Mouse (Mus musculus): Measurements from ENCODE around the gene Psme2. TPM values are rescaled to one million over a fixed set of nuclear protein-coding genes. Genes with fewer than 3 reads are reported as not detected.

The Psme2 gene
- total RNA-seq, 4 experiments from 2014 or later, result 325 to 423 (median 363) TPM

DNA sequence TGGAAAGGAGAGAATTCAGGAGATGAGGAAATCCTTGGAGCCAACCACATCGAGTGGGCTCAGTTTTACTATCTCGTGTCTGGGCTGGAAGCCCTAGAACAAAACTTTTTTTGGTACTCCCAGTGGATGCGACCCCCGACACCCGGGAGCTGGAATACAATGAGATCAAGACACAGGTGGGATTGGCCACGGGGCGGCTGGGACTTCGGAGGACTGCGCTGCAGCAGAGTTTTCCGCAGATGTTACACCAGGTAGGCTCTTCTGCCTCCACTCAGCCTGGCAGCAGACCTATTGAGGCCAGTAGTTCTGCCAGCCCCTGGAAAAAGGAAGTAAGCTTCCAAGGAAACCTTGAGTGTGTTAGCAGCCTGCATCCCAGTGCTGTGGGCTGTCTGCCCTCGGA lies 27.7 kb downstream of the Psme2 start:
- no peak for DNase-seq

DNA sequence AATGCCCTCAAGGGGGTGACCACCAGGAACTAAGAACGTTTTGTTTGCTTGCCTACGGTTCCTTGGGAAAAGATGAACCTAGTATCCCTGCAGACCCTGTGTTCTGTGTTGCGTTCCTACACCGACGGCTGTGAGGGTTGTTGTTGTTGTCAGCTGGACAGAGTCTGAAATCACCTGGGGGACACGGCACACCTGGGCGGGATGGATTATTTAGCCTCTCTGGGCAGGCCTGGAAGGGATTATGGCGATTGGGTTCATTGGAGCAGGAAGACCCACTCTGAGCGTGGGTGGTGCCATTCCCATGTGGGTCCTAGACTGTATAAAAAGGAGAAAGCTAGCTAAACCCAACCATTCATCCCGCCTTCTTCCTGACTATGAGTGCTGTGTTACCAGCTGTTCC lies 29.1 kb downstream of the Psme2 start:
- DNase-seq, result no peak

DNA sequence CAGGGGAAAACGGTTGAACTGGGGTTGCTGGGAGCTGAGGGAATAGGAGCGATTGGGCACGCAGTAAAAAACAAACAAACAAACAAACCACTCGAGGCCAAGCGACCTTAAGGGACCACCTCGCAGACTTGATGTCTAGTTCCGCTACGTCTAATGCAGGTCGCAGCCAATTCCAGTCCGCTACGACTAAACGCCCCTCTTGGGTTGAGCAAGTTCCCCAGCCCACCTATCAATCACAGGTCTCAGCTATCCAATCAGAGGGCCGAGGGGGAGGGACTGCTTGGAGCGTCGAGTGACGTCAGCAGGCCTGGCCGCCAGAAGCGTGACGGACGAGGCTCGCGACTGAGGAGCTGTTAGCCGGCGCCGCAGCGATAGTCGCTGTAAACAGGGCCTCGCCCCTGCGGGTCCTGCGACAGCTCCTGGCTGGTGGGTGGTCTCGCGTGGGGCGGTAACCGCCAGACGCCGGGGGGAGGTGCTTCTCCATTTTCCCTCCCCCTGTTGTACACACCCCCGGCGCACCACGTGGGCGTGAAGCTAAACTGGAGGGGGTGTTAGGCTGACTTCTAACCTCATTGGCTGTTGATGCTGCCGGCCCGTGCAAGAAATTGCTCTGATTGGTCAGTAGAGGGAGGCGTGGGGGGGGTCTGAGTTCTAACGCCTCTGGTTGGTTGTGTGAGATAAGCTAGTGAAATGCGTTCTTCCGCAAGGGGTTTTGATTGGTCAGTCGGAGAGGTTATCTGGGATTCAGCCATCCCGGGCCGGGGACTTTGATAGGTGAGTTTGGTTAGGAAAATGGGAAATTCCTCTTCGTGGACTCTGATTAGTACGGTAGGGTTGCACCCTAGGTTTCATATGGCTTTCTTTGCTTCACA lies 30.5 kb downstream of the Psme2 start, which contains the start of gene A730061H03Rik:
A730061H03Rik (minus strand) TSS at position 205 of the 872 bp plus-strand sequence.
- peak; percentile 99 for DNase-seq

DNA sequence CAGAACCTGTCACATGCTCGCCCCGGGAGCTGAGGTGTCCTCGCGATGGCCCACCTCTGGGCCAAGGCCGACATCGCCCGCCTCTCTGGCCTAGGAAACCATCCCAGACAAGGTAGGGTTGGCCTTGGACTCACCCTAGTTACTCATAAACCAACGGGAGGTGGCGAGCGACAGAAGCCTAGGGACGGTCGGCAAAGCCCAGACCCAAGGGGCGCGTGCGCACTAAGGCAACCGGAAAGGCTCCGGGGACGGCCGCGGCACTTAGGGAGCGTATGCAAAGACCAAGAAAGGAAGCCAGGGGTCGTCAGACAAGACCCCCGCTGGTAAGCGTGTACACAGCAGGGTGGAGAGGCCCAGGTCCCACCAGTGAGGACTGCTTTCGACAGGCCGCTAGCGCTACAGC lies 31.1 kb downstream of the Psme2 start, which contains the start of gene Dcaf11:
Dcaf11 (plus strand) TSS at position 208 of the 403 bp plus-strand sequence.
- DNase-seq, result peak; percentile 93

DNA sequence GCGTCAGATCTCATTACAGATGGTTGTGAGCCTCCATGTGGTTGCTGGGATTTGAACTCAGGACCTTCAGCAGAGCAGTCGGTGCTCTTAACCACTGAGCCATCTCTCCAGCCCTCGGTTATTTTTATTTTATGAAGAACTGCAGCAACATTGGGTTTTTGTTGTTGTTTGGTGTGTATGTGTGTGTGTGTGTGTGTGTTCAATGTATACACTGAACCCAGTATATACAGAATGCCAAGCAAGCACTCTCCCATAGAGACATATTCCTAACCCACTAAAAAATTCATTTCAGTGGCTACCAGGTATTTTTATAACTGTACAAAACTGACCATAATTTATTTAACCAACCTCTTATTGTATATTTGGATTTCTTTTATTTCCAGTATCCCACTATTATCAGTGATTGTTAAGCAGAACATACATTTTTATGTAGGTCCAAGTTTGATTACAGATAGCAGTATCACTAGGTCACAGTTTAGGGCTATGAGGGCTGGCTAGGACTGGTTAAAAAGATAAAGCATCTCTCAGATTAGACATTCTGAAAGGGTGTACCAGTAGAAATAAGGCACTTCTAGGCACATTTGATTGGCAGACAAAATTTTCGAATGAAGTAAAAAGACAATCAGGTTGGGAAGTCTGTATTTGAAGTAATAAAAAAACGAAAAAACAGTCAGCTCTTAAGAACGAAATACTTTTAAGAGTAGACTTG lies 32.0 kb downstream of the Psme2 start:
- DNase-seq, result no peak

DNA sequence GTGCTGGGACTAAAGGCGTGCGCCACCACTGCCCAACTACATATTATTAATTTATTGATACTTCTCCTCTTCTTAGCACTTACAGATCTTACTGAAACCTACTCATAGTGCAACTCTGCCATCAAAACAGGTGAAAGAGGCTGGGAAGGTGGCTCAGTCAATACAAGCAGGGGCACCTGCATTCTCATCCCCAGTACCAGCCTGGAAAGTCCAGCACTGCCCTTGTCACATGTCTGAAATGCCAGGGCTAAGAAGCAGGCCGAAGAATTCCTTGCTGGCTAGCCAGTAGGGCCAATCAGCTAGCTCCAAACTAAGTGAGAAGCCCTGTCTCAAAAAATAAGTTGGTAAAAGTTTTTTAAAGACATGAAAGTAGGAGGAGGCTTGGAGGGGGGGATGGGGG lies 33.3 kb downstream of the Psme2 start:
- no peak for DNase-seq

DNA sequence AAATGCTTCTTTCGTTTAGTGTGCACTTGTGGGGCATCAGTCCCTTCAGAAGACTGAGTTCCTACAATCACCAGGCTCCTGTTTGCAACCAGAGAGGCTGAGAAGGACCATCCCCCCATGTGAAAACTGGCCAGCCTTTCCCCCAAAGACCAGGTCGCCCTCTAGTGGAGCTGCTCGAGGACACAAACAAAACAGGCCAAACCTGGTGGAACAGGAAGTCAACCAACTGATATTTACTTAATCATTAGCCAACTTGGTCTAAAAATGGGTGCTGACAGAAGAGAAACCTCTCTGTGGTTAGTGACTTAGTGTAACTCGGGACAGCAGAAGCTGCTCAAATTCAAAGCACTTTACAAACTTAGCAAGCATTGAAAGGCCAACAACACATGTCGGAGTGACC lies 33.9 kb downstream of the Psme2 start:
- peak; percentile 66 for DNase-seq

DNA sequence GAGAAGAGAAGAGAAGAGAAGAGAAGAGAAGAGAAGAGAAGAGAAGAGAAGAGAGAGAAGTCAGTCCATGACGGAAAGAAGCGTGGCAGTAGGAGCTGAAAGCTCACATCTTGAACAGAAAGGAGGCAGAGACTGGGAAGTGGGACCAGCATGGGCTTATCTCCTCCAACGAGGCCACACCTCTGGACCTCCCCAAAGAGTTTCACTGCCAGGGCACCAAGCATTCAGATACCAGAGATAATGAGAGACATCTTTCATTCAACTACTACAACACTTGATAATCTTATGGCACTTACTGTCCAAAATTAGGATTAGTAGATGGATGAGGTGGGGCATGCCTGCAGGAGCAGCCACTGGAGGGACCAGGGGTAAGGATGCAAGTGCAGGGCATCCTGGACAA lies 35.1 kb downstream of the Psme2 start:
- no peak for DNase-seq

DNA sequence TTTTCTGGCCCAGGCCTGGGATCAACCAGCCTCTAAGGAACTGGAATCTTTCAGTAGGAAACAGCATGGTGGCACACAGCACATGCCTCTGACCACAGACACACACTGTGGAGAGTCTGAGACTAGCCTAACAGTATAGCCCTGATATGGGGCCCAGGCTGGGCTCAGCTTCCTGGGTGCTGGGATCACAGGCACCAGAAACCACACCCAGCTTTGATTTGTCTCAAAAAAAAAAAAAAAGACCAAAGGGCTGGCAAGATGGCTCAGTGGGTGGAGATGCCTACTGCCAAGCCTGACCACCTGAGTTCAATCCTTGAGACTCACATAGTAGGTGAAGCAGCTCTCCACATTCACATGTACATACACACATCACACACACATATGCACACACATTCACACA lies 36.3 kb downstream of the Psme2 start:
- no peak for DNase-seq

DNA sequence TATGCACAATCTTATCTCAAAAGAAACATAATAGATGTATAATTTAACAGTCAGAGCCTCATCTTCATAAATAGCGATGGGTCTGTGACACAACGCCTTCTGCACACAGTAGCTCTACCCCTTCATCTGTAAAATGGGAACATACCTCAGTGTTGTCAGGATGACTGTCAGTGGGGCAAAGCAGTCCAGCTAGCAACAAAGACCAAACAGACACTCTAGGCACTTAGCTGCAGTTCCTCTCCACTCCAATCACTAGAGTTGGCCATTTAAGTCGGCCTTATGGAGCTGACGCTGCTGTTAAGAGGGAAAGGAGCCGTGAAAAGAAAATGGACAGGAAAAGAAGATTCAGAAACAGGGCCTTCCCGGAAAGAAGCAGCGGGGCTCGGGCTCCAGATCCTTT lies 39.1 kb downstream of the Psme2 start:
- DNase-seq, result no peak

DNA sequence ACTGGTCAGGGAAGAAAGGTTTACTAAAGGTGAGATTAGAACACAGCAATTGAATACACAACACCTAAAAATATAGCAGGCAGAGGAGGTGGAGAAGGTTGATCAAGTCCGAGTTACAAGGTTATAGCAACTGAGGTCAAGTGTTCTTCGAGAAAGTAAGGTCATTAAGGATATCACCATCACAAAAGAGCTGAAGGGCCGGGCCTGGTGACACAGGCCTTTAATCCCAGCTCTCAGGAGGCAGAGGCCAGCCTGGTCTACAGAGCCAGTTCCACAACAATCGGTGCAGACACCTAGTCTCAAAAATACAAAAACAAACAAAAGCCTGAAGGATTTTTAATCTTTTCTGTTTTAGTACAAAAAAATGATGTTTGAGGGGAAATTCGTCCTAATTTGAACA lies 39.6 kb downstream of the Psme2 start:
- DNase-seq, result no peak

DNA sequence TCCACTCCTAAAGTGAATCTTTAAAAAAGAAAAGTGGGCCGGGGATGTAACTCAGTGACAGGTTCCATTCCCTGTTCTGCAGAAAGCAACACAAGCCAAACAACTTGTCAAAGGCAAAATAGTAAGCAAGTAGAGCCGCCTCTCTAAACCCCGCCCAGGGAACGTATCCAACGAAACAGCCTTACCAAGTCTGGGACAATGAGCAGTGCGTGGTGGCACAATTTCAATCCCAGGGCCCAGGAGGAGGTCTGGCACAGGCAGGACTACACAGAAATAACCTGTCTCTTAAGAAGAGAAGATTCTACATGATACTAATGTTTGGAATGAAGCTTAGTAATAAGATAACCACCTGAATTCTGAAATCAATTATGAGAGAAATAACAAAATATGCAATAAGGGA lies 40.7 kb downstream of the Psme2 start:
- DNase-seq, result no peak

DNA sequence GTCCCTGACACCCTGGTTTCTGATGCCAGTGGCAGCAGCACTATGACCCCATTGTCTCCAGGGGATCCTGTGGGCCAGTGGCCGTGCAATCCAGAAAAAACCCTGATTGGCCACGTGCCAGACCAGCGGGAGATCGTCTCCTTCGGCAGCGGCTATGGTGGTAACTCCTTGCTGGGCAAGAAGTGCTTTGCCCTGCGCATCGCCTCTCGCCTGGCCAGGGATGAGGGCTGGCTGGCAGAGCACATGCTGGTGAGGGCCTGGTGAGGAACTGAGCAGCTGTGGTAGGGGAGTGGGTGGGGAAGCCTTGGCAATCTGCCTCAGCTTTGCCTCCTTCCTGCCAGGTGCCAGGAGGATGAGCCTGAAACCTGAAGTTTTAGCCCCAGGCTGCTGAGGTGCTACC lies 46.6 kb downstream of the Psme2 start:
- no peak for DNase-seq

DNA sequence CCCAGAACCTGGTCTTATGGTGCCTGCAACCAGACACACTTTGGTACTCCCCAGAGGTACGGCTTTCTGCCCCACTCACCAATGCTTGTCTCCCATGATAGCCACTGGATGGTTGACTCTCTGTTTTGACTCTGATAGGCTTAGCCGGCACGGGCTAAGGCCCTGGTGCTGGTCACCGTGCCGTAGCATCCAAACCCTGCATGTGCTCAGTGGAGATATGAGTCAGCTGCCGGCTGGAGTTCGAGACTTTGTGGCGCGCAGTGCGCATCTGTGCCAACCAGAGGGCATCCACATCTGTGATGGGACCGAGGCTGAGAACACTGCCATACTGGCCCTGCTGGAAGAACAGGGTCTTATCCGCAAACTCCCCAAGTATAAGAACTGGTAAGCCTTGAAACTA lies 48.6 kb downstream of the Psme2 start:
- DNase-seq, result no peak

DNA sequence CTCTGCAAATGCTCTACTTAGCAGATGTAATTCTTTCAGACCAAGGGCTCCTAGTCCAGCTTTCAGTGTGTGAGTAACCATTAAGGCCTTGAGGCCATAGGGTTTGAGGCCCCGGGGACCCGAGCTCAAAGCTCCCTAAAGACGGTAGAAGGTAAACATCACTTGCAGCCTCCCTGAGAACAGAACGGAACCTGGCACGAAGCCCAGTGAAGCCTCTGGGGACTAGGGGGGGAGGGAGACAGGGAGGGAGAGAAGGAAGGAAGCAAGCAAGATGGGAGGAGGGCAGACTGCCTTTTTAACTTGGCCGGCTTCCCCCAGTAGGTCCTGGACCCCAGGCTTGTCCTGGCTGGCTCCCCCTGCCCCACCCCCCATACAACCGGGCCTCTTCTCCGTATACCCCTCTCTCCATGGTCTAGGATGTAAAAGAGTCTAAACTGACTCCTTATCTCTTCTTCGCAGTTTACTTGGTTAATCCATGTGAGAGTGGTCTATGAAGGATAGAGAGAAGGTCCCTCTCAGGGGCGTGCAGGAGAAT lies 50.1 kb downstream of the Psme2 start:
- DNase-seq, result peak; percentile 71

DNA sequence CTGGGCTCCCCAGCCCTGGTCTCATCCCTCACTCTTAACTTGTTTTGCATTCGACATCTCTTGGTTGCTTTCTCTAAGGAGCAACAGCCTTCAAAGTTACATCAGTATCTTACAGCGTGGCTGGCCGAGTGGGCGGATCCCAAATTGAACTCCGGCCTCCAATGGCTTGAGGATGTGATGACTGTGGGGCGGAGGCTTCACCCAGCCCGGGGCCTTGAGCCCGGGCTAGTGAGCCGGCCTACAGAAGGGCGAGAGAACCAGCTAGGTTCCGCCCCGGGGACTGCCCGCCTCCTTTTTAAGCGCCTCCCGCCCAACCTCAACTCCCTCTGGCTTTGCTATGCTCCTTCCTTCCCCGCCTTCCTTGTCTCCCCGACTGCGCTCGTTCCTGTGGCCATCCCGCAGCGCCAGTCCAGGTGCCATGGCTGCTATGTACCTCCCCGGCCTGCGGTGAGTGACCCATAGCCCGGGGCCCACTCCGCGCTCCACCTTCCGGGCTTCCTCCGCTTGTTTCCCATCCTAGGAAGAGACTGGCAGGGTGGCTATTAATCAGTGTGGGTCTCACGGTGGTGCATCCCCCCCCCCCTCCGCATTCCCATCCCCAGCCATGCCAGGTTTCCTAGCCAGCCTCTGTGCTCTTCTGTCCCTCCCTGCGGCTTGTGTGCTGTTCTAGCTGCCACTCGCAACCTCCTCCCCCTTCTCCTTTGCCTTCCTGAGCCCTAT lies 50.7 kb downstream of the Psme2 start, which contains the start of gene Pck2:
Pck2 (plus strand) TSS at position 200 of the 720 bp plus-strand sequence.
- DNase-seq, result peak; percentile 93

Other genes starting within 250 kb of the Psme2 start
- 10 to 100 TPM; 51.9 to 72.7 (median 66.9) TPM for gene Dhrs4, start 112.4 kb downstream of the Psme2 start, total RNA-seq (2022)
- 10 to 100 TPM in 2 of 4 experiments, 1 to 10 TPM in 2; 5.7 to 14.0 (median 8.6) TPM for gene Carmil3, start 100.5 kb downstream of the Psme2 start, total RNA-seq (2022)
- gene Cpne6, start 80.7 kb downstream of the Psme2 start, total RNA-seq (2022), result under 1 TPM; 0.09 to 0.35 (median 0.27) TPM
- gene Nrl, start 66.1 kb downstream of the Psme2 start, total RNA-seq (2022), result not detected
- 10 to 100 TPM; 36.5 to 44.6 (median 40.6) TPM for gene Pck2, start 50.8 kb downstream of the Psme2 start, total RNA-seq (2022)
- 100 to 1,000 TPM; 146 to 159 (median 158) TPM for gene Dcaf11, start 31.1 kb downstream of the Psme2 start, total RNA-seq (2022)
- 1 to 10 TPM in 1 of 4 experiments, under 1 TPM in 2, not detected in 1; 0.70 to 1.2 (median 0.81) TPM for gene A730061H03Rik, start 30.7 kb downstream of the Psme2 start, total RNA-seq (2022)
- gene Fitm1, start 15.5 kb downstream of the Psme2 start, total RNA-seq (2022), result under 1 TPM; 0.74 to 0.98 (median 0.85) TPM
- gene Psme1, start 13.0 kb downstream of the Psme2 start, total RNA-seq (2022), result 100 to 1,000 TPM; 253 to 384 (median 292) TPM
- gene Emc9, start 5.8 kb downstream of the Psme2 start, total RNA-seq (2022), result 10 to 100 TPM; 47.3 to 50.6 (median 49.7) TPM
- 10 to 100 TPM; 33.3 to 52.1 (median 39.2) TPM for gene Rnf31, start 595 bp upstream of the Psme2 start, total RNA-seq (2022)
- gene Irf9, start 12.5 kb upstream of the Psme2 start, total RNA-seq (2022), result 10 to 100 TPM; 20.2 to 28.5 (median 27.6) TPM
- gene Rec8, start 26.9 kb upstream of the Psme2 start, total RNA-seq (2022), result 10 to 100 TPM; 12.0 to 18.1 (median 13.1) TPM
- gene Ipo4, start 44.8 kb upstream of the Psme2 start, total RNA-seq (2022), result 100 to 1,000 TPM in 3 of 4 experiments, 10 to 100 TPM in 1; 93.7 to 140 (median 111) TPM
- gene Gm49378, start 46.8 kb upstream of the Psme2 start, total RNA-seq (2022), result 1 to 10 TPM in 2 of 4 experiments, not detected in 2; 1.5 to 1.9 TPM
- gene Tm9sf1, start 52.7 kb upstream of the Psme2 start, total RNA-seq (2022), result 100 to 1,000 TPM in 2 of 4 experiments, 10 to 100 TPM in 2; 95.2 to 101 (median 98.7) TPM
- gene Tssk4, start 59.1 kb upstream of the Psme2 start, total RNA-seq (2022), result 1 to 10 TPM in 2 of 4 experiments, under 1 TPM in 2; 0.93 to 2.0 (median 1.5) TPM
- gene Mdp1, start 69.4 kb upstream of the Psme2 start, total RNA-seq (2022), result 10 to 100 TPM; 59.0 to 65.8 (median 62.3) TPM
- 10 to 100 TPM; 26.3 to 36.5 (median 32.8) TPM for gene Gmpr2, start 80.8 kb upstream of the Psme2 start, total RNA-seq (2022)
- 100 to 1,000 TPM; 299 to 385 (median 359) TPM for gene Nedd8, start 81.0 kb upstream of the Psme2 start, total RNA-seq (2022)
- gene Tinf2, start 90.7 kb upstream of the Psme2 start, total RNA-seq (2022), result 10 to 100 TPM; 25.5 to 44.5 (median 34.2) TPM
- under 1 TPM; 0.17 to 0.46 (median 0.30) TPM for gene Tgm1, start 122.8 kb upstream of the Psme2 start, total RNA-seq (2022)
- 10 to 100 TPM; 20.2 to 31.5 (median 26.1) TPM for gene Rabggta, start 131.2 kb upstream of the Psme2 start, total RNA-seq (2022)
- 10 to 100 TPM; 67.5 to 76.9 (median 71.0) TPM for gene Dhrs1, start 154.6 kb upstream of the Psme2 start, total RNA-seq (2022)
- 10 to 100 TPM; 17.7 to 20.5 (median 19.1) TPM for gene Nop9, start 154.6 kb upstream of the Psme2 start, total RNA-seq (2022)
- gene Cideb, start 167.3 kb upstream of the Psme2 start, total RNA-seq (2022), result under 1 TPM in 2 of 4 experiments, not detected in 2; 0.31 to 0.49 TPM
- under 1 TPM in 1 of 4 experiments, not detected in 3; 0.17 TPM for gene Ltb4r2, start 170.3 kb upstream of the Psme2 start, total RNA-seq (2022)
- gene Ltb4r1, start 174.8 kb upstream of the Psme2 start, total RNA-seq (2022), result under 1 TPM; 0.31 to 0.75 (median 0.43) TPM
- gene Adcy4, start 193.0 kb upstream of the Psme2 start, total RNA-seq (2022), result 1 to 10 TPM; 5.2 to 9.1 (median 7.8) TPM
- 1 to 10 TPM; 3.0 to 6.2 (median 5.8) TPM for gene Ripk3, start 197.8 kb upstream of the Psme2 start, total RNA-seq (2022)
- gene Nfatc4, start 232.0 kb upstream of the Psme2 start, total RNA-seq (2022), result 10 to 100 TPM; 23.3 to 45.1 (median 31.1) TPM